Mouse (Mus musculus) regulatory T cell (primary cell): ENCODE results near the gene Macrod1.

ENCODE experiments used
- in situ Hi-C: fragments of 300-600 bp; cut with MboI, MseI; formaldehyde crosslinking; loops from one replicate; pipeline ENCODE4 v1.15.1; 2025; ENCODE audit warnings: high pct_unique_total_duplicates

Macrod1 gene

DNA sequence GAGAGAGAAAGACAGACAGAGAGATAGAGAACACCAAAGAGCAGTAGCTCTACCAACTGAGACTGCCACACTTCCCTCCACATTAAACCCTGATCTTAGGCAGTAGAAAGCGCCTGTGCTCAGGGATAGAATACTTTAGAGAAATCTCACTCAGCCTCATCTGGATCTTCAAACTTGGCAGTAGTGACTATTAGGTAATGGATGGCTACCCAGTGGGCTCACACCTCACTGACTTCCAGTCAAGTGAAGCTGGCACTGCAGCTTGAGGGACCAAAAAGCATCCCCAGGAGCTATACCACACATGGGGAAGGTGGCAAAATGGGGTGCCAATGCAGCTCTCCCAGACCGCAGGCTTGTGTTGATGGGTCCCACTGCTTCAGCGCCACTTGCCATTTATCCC is 167.6 kb downstream of the Macrod1 start:
- in situ Hi-C loops: no loop called here

DNA sequence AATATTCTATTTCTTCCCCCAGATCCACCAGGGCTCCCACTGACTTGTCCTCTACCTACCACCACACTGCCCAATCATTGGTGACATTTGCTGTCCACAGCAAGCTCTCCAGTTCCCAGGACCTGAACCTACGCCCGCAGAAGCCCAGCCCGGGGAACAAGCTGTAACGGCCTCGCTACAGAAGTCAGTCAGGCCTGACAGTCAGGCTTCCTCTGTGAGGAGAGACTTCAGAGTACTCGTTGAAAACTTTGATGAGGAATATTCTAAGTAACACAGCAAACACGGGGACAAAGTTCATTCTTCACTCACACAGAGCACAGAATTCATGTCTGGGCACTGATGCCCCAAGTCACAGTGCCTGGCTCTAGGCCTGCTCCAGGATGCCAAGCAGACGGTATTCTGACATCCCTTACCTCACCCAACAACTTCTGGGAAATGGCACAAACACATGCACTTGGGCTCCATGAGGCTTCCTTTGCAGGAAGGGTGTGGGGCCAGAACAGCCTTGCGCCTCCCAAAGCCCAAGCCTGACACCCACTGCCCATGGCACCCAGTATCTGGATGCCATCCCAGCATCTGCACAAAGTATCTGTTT is 168.6 kb downstream of the Macrod1 start:
- in situ Hi-C loops: no loop called here

DNA sequence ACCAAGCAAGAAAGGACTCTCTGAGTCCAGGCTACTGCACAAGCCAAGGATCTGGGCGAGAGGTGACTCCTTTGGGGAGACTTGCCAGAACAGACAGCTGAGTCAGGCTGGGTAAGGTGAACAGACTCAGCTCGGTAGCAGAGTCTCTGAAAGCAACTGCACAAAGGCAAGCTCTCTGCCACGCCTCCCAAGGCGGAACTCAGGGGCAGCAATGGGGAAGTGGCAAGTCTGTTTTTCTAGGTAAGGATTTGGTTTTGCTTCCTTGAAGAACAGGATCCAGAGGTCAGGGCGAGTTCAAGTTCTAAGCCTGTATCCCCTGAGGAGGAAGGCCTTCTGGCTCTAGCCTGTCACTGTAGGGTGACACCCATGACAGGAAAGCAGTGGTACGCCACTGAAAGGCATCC is 169.9 kb downstream of the Macrod1 start:
- in situ Hi-C loops: no loop called here

DNA sequence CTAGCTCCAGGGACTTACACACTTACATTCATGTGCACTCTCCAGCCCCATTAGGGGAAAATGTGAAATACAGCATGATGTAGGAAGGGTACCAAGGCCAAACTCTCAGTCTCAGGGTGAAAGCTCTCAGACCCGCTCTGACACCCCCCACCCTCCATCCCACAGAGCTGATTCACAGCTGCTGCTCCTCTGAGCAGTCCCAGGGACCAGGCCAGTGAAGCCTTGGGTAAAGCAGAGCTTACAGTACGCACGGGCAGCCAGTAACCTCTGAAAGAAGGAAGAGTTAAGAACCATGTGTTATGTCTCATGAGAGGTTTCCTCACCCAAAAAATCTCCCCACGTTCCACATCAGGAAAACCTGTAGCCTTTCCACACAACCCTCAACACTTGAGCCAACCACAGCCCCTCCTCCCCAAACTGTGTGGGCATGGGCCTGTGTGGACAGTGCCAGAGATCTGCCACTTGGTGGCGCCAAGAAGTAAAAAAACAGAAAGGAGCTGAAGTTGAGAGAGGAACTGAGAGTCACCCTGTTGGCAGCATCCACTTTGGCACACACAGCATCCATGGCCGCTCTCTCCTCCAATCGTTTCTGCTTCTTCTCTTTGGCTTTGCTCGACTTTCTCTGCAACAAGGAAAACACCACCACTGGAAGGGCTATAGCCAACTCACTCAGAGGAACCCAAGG is 178.1 kb downstream of the Macrod1 start:
- in situ Hi-C loops: loop anchor here (10.0 kb wide), 1 partner anchor 110 kb away; the partner anchor contains the start of gene Mark2

DNA sequence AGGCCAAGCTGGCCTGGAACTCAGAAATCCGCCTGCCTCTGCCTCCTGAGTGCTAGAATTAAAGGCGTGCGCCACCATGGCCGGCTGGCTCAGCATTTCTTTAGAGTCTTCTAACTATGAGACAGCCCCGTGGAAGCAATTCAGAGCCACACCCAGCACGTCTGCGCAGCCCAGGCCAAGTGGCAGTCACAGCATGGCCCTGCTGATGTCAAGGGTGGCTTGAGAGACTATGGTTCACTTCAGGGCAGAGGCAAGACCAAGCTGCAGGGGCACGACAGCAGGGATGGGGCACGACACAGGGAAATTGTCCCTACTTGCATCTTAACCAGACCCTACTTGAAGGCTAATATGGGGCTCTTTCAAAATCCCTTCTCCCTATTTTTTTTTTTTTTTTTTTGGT is 178.9 kb downstream of the Macrod1 start:
- in situ Hi-C loops: loop anchor here (10.0 kb wide), 1 partner anchor 109 kb away; the partner anchor contains the start of gene Mark2

DNA sequence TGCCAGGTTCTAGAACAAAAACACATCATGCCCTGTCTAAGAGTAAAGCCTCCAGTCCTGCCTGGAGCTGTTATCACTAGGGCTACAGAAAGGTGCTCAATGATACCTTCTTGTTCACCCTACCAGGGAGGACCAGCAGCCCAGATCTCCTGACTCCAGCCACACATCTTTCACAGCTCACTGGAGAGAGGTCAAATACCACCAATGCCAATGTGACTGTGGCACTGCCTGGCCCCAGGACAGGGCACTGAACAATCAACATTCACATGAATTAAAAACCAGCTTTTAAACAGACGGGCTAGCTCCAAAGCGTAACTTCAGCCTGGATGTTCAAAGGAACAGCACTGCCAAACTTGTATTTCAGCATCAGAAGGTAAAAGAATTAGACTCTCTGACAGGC is 179.4 kb downstream of the Macrod1 start:
- in situ Hi-C loops: loop anchor here (10.0 kb wide), 1 partner anchor 109 kb away; the partner anchor contains the start of gene Mark2

DNA sequence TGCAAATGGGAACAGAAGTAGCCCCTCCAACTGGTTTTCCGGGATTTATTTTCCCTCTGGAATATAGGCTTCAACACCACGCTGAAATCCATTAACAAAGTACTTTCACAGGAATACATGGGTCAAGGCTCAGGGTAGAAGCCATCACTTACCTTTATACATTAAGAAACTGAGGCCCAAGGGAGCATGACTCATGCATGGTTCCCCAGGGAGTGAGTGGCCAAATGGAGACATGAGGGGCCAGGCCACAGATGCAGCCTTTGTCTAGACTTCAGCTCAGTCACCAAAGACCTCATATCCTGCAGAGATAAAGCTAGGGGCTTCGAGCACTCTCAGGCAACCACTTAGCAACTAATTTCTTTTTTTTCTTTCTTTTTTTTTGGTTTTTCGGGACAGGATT is 180.1 kb downstream of the Macrod1 start:
- in situ Hi-C loops: loop anchor here (10.0 kb wide), 1 partner anchor 108 kb away; the partner anchor contains the start of gene Mark2

DNA sequence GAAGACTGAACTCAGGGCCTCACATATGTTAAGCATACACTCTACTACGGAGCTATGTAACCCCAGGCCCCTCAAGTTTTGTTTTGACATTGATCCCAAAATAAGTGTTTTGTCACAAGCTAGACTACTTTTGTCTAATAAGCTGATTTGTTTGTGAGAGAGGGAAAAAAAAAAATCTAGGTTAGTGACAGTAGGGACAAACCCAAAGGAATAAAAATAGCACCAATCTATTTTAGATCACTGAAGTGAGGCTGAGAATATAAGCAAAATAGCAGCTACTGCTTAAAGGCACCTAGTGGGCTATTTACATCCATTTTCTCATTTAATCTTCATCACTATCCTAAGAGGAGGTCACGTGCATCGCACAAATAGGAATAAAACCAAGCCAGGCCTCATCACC is 183.0 kb downstream of the Macrod1 start:
- in situ Hi-C loops: loop anchor here (10.0 kb wide), 1 partner anchor 105 kb away; the partner anchor contains the start of gene Mark2

DNA sequence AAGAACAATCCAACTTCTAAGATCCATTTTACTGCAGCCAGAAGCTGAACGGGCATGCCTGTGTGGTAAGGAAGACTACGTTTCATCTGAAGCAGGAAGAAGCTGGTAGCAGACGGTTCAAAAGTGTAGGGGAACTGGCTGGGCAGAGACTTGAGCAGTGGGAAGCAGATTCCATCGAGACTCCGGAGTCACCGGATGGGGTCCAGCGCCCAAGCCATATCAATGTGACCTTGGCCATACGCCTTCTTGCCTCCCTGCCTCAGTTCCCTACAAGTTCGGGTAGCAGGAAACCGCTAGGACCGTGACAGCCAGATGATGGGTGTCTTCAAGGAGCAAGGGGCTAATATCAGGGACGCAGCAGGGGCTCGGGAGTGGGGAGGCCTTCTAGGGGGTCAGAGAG is 183.7 kb downstream of the Macrod1 start:
- in situ Hi-C loops: no loop called here

DNA sequence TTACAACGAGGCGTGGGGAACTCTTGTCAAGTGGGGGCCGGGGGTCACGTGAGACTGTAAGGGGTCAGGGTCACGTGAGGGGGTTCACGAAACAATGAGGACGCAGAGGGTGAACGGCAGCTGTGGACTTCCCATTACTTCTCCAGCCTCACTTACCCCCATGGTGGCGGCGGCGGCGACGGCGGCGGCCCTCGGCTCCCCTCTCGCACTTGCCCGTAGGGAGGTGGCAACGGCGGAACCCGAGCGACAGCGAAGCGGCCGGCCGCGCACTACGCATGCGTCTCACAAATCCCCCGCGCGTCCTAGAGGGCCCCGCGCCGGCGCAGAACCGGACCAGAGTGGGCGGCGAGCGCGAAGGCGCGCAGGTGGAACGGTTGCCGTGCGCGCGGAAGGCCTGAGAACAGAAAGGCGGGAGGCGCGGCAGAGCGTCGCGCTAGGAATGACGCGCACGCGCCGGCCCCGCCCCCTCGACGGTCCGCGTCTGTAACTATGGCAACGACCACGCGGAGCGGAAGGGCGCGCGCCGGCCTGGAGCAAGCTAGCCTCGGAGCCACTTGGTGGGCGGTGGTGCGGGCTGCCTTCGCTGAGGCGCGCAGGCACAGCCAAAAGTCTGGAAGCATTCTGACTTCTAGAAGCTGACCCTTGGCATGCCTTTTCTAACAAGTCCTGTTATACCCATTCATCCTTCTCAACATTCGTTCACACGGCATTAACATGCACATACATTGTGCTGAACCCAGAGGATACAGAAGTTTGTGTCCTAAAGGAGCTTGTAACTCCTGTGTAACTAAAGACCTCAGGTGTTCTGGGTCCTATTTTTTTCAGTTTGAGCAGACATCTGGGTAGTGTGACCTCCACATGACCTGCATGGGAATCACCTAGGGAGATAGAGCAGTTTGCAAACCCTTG is 184.4 kb downstream of the Macrod1 start, which contains the start of gene Naa40:
Gene Naa40, minus strand, starts transcription at position 402 of the 909 bp plus-strand sequence.
- in situ Hi-C loops: no loop called here

DNA sequence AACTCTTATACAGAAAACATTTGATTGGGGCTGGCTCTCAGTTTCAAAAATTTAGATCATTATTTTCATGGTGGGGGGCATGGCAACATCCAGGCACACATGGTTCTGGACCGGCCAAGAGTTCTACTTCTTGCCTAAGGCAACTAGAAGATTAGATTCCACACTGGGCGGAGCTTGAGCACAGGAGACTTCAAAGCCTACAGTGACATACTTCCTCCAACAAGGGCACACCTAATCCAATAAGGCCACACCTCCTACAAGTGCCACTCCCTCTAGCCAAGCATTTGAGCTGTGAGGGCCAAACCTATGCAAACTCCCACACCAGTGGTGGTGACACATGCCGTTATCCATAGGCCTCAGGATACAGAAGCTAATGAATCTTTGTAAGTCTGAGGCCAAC is 189.4 kb downstream of the Macrod1 start:
- in situ Hi-C loops: no loop called here
